Mouse (Mus musculus): Measurements from ENCODE around the gene Gm10277. TPM values are rescaled to one million over a fixed set of nuclear protein-coding genes. Genes with fewer than 3 reads are reported as not detected.

Gene Gm10277
- polyA plus RNA-seq, 1 experiment: not detected

DNA sequence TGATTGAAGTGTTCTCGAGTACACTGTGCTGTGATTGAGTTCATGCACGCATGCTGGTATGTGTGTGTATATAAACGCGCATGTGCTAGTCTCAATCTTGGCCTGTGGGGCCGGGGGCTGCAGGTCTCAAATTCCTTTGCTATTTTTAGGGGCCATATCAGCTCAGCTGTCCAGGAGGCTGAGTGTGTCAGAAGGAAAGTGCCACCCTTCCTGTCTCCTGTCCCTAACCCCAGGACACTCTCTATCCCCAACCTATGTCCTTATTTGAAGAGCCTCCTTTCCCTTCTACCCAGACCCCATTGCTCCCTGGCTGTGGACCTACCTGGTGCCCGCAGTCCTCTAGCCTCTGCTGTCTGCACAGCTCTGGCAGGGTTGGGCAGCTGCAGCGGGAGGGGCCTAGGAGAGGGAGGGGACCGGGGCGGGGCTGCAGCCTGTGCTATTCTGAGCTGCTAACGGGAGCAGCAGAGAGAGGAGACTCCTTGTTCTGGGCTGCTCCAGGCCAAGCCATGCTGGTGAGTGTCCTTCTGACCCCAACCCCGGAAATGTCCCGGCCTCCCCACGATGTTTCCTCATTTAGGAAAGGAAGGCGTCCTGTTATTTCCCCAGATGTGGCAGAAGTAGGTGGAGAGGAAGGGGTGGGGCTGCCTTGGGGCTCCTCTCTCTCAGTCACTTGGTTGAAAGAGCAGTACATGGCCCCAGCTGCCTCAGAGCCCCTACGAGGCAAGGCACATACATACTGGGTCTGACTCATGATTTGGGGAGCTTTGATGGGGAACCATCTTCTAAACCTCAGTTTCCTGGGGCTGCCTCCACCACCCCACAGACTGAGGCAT, 13.5 kb upstream of the Gm10277 start:
- H3K27me3 ChIP-seq (replicated peaks): no peaks in the 10 kb centered on the region
- no peaks in the 10 kb centered on the region for H3K9me3 ChIP-seq
- peaks cover 64% of the 10 kb centered on the region for H3K4me1 ChIP-seq
- H3K36me3 ChIP-seq (replicated peaks; ENCODE audit: low read length): peaks cover 7% of the 10 kb centered on the region
- TF ChIP-seq GATA1 (IDR thresholded peaks at IDR 0.05; ENCODE audit: borderline replicate concordance, low read length): no peak
- no peak for TF ChIP-seq FLI1 (IDR thresholded peaks at IDR 0.05; ENCODE audit: low read length)
- H3K4me3 ChIP-seq (replicated peaks): peak overlapping the region; percentile 91

DNA sequence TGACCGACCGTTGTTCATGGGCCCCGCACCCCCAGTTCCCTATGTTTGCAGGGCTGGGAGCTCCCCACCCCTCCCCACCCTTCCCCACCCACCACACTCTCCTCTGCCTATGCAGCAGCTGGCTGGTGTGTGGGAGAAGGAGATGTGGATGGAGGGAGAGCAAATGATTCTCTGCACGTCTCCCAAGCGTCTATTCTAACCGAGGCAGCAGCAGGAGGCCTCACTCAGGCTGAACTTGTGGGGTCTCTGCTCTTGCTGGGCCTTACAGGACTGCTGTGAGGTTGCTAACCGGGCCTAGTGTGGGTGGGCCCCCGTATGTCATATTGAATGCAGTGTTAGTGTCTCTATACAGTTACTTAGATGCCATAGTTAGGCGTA, 12.9 kb upstream of the Gm10277 start:
- no peak for TF ChIP-seq GATA1 (IDR thresholded peaks at IDR 0.05; ENCODE audit: borderline replicate concordance, low read length)
- no peak for TF ChIP-seq FLI1 (IDR thresholded peaks at IDR 0.05; ENCODE audit: low read length)
- Histone ChIP-seq H3K27me3 (replicated peaks) (no peaks in the 10 kb centered on the region), H3K4me1 (peaks cover 61% of the 10 kb centered on the region), H3K36me3 (replicated peaks; ENCODE audit: low read length) (peaks cover 7% of the 10 kb centered on the region), H3K9me3 (no peaks in the 10 kb centered on the region), H3K4me3 (replicated peaks) (peak overlapping the region; percentile 91)

DNA sequence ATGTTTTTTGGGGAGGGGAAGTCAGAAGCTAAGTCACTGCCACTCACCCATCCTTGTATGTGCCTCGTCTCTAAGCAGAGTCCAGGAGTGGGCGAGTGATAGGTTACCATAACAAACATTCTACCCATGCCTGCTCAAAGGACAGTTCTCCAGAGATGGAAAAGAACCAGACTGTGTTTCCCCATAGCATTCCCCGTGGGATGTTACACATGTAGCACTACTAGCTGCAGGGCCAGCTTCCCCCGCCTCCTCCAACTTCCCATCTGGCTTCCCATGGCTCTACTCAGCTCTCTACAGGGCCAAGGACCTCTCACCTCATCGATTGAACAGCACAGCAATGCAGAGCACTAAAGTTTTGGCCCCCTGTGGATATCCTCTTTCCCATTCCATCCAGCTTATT, 7.7 kb upstream of the Gm10277 start:
- Histone ChIP-seq H3K9me3 (no peaks in the 10 kb centered on the region), H3K36me3 (replicated peaks; ENCODE audit: low read length) (peaks cover 5% of the 10 kb centered on the region), H3K4me1 (peaks cover 54% of the 10 kb centered on the region), H3K27me3 (replicated peaks) (no peaks in the 10 kb centered on the region), H3K4me3 (replicated peaks) (no peak overlapping the region)
- TF ChIP-seq GATA1 (IDR thresholded peaks at IDR 0.05; ENCODE audit: borderline replicate concordance, low read length): no peak

DNA sequence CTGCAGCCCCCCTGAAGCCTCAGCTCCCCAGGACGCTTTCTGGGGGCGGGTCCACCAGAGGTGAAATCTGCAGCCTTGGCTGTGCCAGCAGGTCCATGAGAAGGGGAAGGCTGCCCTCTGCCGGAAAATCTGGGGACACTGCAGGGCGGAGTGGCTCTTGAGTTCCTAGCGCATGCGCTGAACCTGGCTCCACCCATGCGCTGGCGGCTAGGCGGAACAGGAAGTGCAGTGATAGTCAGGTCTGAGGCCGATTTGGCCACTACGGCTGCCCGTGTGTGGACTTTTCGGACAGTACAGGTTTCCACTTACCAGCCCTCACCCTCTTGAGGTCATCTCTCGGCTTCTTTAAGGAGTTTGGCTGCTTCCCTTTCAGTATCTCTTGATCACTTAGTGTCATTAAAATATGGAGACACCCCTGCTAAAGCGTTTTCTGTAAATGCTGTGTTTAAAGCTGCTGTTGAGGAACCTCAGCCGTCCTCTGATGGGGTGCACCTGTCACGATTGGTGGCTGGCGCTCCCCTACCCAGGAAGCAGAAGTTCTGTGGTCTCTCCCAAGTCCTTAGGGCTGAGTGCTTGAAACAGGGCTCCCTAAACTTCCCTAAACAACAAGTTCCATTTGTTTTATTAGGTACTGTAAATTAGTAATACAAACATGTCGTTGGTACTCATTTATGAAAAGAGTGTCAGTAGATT, 5.8 kb upstream of the Gm10277 start:
- H3K4me3 ChIP-seq (replicated peaks): peak overlapping the region; percentile 92
- no peaks in the 10 kb centered on the region for H3K36me3 ChIP-seq (replicated peaks; ENCODE audit: low read length)
- H3K4me1 ChIP-seq: peaks cover 64% of the 10 kb centered on the region
- H3K9me3 ChIP-seq: no peaks in the 10 kb centered on the region
- TF ChIP-seq FLI1 (IDR thresholded peaks at IDR 0.05; ENCODE audit: low read length) (peak; percentile 73; the same call in 1 of the 2 replicates), GATA1 (IDR thresholded peaks at IDR 0.05; ENCODE audit: borderline replicate concordance, low read length) (no peak)
- H3K27me3 ChIP-seq (replicated peaks): no peaks in the 10 kb centered on the region

DNA sequence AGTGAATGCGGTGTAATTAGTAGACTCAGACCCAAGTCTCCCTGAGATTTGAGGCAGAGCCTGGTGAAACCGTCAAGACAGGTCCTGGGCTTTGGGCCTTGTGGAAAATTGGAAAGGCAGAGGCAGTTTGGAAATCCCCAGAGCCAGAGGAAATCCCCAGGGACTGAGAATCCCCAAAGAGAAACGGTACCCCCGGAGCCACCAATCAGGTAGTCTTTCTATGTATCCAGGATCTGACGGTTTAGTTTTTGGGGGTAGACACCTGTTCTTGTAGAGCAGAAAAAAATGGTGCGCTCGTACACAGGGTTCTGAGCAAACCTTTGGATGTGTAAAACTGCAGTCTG, 5.0 kb upstream of the Gm10277 start:
- Histone ChIP-seq H3K9me3 (no peaks in the 10 kb centered on the region), H3K4me3 (replicated peaks) (peak overlapping the region; percentile 92), H3K27me3 (replicated peaks) (no peaks in the 10 kb centered on the region), H3K36me3 (replicated peaks; ENCODE audit: low read length) (no peaks in the 10 kb centered on the region), H3K4me1 (peaks cover 72% of the 10 kb centered on the region)
- TF ChIP-seq GATA1 (IDR thresholded peaks at IDR 0.05; ENCODE audit: borderline replicate concordance, low read length) (no peak), FLI1 (IDR thresholded peaks at IDR 0.05; ENCODE audit: low read length) (no peak)

DNA sequence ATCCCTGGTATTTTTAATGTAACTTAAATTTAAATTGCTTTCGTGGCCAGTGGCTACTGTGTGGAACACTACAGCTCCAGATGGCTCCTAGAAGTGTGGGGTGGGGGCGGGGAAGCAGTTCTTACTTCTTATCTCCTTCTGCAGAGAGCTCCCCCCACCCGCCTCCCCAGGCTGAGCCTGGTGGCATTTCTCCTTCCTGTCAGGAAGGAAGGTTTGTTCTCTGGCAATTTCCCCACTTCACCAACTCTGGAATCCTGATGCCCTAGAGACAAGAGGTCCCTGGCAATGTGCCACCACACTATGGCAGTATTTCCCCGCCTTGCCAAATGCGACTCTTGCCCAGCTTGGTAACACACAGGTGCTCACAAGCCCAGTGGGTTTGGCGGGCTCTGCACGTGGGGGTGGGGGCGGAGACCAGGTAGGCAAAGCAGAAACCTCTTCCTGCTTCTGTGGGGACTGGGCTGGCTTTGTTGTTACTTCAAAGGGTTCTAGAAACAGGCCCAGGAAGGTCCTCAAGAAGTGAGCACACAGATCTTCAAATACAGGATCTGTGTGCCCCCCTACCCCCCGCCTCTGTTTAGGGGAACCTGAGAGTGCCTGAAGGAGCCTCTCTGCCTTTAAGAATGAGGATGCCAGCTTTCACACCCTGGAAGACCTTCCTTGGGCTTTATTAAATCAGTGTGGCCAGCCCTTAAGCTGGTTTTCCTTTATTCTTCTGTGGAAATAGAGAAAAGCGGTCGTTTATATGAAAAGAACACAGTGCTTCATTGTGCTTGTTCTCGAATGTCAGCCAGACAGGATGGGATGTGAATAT, 4.4 kb upstream of the Gm10277 start:
- Histone ChIP-seq H3K27me3 (replicated peaks) (no peaks in the 10 kb centered on the region), H3K4me1 (peaks cover 78% of the 10 kb centered on the region), H3K4me3 (replicated peaks) (peak overlapping the region; percentile 76), H3K36me3 (replicated peaks; ENCODE audit: low read length) (no peaks in the 10 kb centered on the region), H3K9me3 (no peaks in the 10 kb centered on the region)
- TF ChIP-seq GATA1 (IDR thresholded peaks at IDR 0.05; ENCODE audit: borderline replicate concordance, low read length) (no peak), FLI1 (IDR thresholded peaks at IDR 0.05; ENCODE audit: low read length) (no peak)

DNA sequence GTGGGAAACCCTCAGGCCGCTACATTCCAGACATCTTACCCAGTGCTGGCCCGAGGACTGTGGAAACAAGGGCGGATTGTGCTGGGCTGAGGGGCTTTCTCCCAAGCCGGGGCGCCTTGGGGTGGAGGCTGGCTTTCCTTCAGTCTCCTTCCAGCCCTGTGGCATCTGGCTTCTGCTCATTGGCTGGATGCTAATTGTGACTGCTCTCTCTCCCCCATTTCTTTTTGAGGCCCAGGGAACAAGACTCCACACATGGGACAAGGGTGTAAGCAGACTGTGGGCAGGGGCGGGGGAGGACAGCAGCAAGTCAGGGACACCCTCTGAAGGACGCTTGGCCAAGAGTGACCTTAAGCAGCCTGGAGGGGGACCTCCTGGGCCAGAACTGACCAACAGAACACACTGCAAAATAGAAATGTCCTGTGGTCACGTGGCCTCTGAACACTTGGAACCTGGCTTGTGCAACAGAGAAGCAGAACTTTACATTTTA, 3.7 kb upstream of the Gm10277 start:
- H3K36me3 ChIP-seq (replicated peaks; ENCODE audit: low read length): no peaks in the 10 kb centered on the region
- H3K4me3 ChIP-seq (replicated peaks): peak overlapping the region; percentile 7
- no peaks in the 10 kb centered on the region for H3K27me3 ChIP-seq (replicated peaks)
- no peaks in the 10 kb centered on the region for H3K9me3 ChIP-seq
- H3K4me1 ChIP-seq: peaks cover 85% of the 10 kb centered on the region
- TF ChIP-seq GATA1 (IDR thresholded peaks at IDR 0.05; ENCODE audit: borderline replicate concordance, low read length) (no peak), FLI1 (IDR thresholded peaks at IDR 0.05; ENCODE audit: low read length) (no peak)

DNA sequence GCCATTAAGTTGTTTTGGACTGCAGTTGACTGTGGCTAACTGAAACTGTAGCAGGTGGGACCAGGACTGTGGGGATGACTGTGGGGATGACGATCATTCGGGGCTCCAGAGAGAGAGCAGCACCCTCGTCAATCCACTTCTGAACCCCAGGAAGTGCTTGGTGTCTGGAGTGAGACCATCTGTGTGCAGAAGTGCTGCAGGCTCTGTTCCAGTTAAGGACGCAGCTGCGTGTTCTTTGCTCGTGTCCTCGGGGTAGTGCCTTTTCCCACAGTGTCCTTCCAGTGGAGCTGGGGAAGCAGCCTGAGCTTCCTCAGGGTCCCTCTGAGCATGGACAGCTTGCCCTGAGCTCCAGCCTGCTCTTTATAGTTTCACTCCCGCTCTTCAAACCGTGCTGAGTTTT, 2.7 kb upstream of the Gm10277 start:
- peaks cover 90% of the 10 kb centered on the region for H3K4me1 ChIP-seq
- no peaks in the 10 kb centered on the region for H3K27me3 ChIP-seq (replicated peaks)
- H3K9me3 ChIP-seq: no peaks in the 10 kb centered on the region
- H3K36me3 ChIP-seq (replicated peaks; ENCODE audit: low read length): no peaks in the 10 kb centered on the region
- TF ChIP-seq FLI1 (IDR thresholded peaks at IDR 0.05; ENCODE audit: low read length): no peak
- no peak for TF ChIP-seq GATA1 (IDR thresholded peaks at IDR 0.05; ENCODE audit: borderline replicate concordance, low read length)
- peak overlapping the region; percentile 59 for H3K4me3 ChIP-seq (replicated peaks)

DNA sequence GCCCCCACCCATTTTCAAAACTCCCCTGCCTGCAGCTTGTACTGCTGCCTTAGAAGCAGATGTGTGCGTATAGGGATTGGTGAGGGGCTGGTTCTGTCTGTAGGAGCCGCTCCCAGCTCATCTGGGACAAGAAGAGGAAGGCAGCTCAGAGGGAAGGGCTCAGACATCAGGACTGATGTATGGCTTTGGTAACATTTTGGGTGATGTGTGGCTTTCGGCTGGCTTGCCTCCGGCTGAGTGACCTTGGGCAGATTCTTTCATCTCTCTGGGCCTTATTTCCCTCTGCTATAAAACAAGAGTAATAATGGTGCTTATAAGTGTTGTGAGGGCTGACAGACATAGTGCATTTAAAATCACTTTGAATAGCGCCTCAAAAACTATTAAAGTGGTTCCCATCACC, 2.0 kb upstream of the Gm10277 start:
- no peaks in the 10 kb centered on the region for H3K27me3 ChIP-seq (replicated peaks)
- H3K4me1 ChIP-seq: peaks cover 94% of the 10 kb centered on the region
- no peaks in the 10 kb centered on the region for H3K36me3 ChIP-seq (replicated peaks; ENCODE audit: low read length)
- TF ChIP-seq GATA1 (IDR thresholded peaks at IDR 0.05; ENCODE audit: borderline replicate concordance, low read length) (no peak), FLI1 (IDR thresholded peaks at IDR 0.05; ENCODE audit: low read length) (no peak)
- no peaks in the 10 kb centered on the region for H3K9me3 ChIP-seq
- H3K4me3 ChIP-seq (replicated peaks): no peak overlapping the region
